Mouse (Mus musculus) testis, postnatal 14 days (tissue): ENCODE measurements around the gene Qtrt2.

ENCODE experiments used
- DNase-seq: peaks from one replicate; pipeline ENCODE4 v3.0.0; 2021; ENCODE audit warnings: low spot score

Qtrt2 gene

GRCm38 (mm10) chr16:43926341-43926859 is at the start of gene Qtrt2:
Gene Qtrt2 (minus strand): TSS chr16:43926809.
- no peak for DNase-seq

- DNase-seq, result no peak
Observed at GRCm38 (mm10) chr16:43973606-43974220, 47.1 kb upstream of the Qtrt2 start.

- DNase-seq, result no peak
Observed at GRCm38 (mm10) chr16:43973147-43973546, 46.5 kb upstream of the Qtrt2 start.

GRCm38 (mm10) chr16:43972391-43972790 is 45.8 kb upstream of the Qtrt2 start:
- no peak for DNase-seq

GRCm38 (mm10) chr16:43971741-43972140 is 45.1 kb upstream of the Qtrt2 start:
- DNase-seq, result no peak

- DNase-seq, result no peak
Observed at GRCm38 (mm10) chr16:43971189-43971588, 44.6 kb upstream of the Qtrt2 start.

- DNase-seq, result no peak
Observed at GRCm38 (mm10) chr16:43970426-43970825, 43.8 kb upstream of the Qtrt2 start.

- no peak for DNase-seq
Observed at GRCm38 (mm10) chr16:43965781-43966389, 39.3 kb upstream of the Qtrt2 start.

- no peak for DNase-seq
Observed at GRCm38 (mm10) chr16:43963780-43964179, 37.2 kb upstream of the Qtrt2 start.

GRCm38 (mm10) chr16:43963291-43963690 is 36.7 kb upstream of the Qtrt2 start:
- no peak for DNase-seq

- no peak for DNase-seq
Observed at GRCm38 (mm10) chr16:43958038-43958437, 31.4 kb upstream of the Qtrt2 start.

GRCm38 (mm10) chr16:43954913-43955312 is 28.3 kb upstream of the Qtrt2 start:
- DNase-seq, result no peak

- no peak for DNase-seq
Observed at GRCm38 (mm10) chr16:43951591-43951990, 25.0 kb upstream of the Qtrt2 start.

- no peak for DNase-seq
Observed at GRCm38 (mm10) chr16:43945869-43946268, 19.3 kb upstream of the Qtrt2 start.

GRCm38 (mm10) chr16:43945351-43945750 is 18.7 kb upstream of the Qtrt2 start:
- DNase-seq, result no peak

- DNase-seq, result no peak
Observed at GRCm38 (mm10) chr16:43940846-43941245, 14.2 kb upstream of the Qtrt2 start.

GRCm38 (mm10) chr16:43935892-43936291 is 9.3 kb upstream of the Qtrt2 start:
- DNase-seq, result no peak

GRCm38 (mm10) chr16:43935367-43935766 is 8.8 kb upstream of the Qtrt2 start:
- DNase-seq, result no peak

GRCm38 (mm10) chr16:43934856-43935255 is 8.2 kb upstream of the Qtrt2 start:
- DNase-seq, result no peak

GRCm38 (mm10) chr16:43933041-43933440 is 6.4 kb upstream of the Qtrt2 start:
- no peak for DNase-seq

GRCm38 (mm10) chr16:43932319-43932718 is 5.7 kb upstream of the Qtrt2 start:
- no peak for DNase-seq

GRCm38 (mm10) chr16:43931502-43931901 is 4.9 kb upstream of the Qtrt2 start:
- DNase-seq, result no peak

- DNase-seq, result no peak
Observed at GRCm38 (mm10) chr16:43930577-43930976, 4.0 kb upstream of the Qtrt2 start.

GRCm38 (mm10) chr16:43925846-43926245 is 763 bp downstream of the Qtrt2 start:
- no peak for DNase-seq
